In the genomic region with DNA sequence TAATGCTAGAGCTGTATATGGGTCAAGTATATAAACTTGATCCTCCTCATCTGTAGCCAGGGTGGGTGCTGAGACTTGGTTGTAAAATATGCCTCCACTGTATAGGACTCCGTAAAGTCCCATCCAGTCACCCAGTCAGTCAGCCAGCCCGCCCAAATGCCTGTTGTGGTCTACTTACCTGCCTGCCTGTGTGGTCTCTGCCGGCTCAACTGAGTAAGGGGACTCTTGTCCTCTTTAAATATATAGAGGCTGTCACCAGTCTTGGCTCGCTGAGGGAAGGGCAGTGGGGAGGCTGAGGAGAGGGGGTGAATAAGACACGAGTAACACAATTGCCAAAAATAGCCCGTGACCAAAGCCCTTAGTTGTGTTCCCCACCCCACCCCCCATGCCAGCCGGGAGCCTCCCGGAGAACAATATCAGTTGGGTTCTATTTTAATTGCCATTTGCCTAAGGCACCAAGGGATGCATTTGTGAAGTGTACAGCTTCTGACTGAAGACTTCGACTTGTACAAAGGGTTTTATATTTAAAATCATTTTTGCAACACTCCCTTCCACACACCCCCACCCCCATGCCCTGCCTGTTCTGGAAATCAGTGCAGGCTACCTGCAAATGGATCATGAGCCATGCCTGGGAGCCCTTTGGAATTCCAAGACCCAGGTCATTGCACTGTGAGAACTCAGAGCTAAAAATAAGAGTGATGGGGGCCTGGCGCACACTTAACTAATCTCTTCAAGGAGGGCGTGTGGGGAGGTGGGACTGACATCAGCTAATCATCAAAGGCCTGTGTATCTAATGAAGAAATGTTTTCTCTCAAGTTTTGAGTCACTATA, we compare ENCODE assay signal across 11 mouse cellular contexts. TPM values are rescaled to one million over a fixed set of nuclear protein-coding genes. Genes with fewer than 3 reads are reported as not detected.
DNase-seq lines count a peak whose midpoint lies in the region; ATAC-seq lines count a peak whose summit lies in the region.
"Had no signal": no experiment of that assay in that cellular context is flagged by ENCODE, and none has a peak within 500 bp of the region (broad histone marks: within the 10 kb centered on the region; RNA-seq: fewer than 3 reads in every experiment).

Csrp3 (minus strand) TSS at position 214 of the 831 bp plus-strand sequence.

- H3K4me2 ChIP-seq in midbrain, embryonic 14.5 days (ENCODE audit: low read length) = no peak within 1 kb of the TSS
- no peak within 1 kb of the TSS for H3K4me2 ChIP-seq in midbrain, embryonic 13.5 days (replicated peaks)
- H3K4me2 ChIP-seq in heart, embryonic 16.5 days (ENCODE audit: low read depth, low read length) = peak within 1 kb of the TSS; percentile 66
- H3K4me2 ChIP-seq: hindbrain, embryonic 15.5 days had no signal

- H3K27me3 ChIP-seq in midbrain, embryonic 14.5 days (ENCODE audit: control insufficient read depth, insufficient read depth, low read length) = peaks cover 3% of the 10 kb centered on the region; the same call in 1 of the 2 replicates
- peaks cover 49% of the 10 kb centered on the region for H3K27me3 ChIP-seq in midbrain, embryonic 13.5 days
- H3K27me3 ChIP-seq in heart, embryonic 16.5 days (ENCODE audit: control insufficient read depth, insufficient read depth, low read length) = no peaks in the 10 kb centered on the region

- H3K9me3 ChIP-seq in midbrain, embryonic 14.5 days (ENCODE audit: control insufficient read depth, low read length) = no peaks in the 10 kb centered on the region
- H3K9me3 ChIP-seq in midbrain, embryonic 13.5 days = no peaks in the 10 kb centered on the region
- H3K9me3 ChIP-seq in heart, embryonic 16.5 days (replicated peaks; ENCODE audit: control insufficient read depth, low read length) = no peaks in the 10 kb centered on the region
- H3K9me3 ChIP-seq: hindbrain, embryonic 15.5 days had no signal

- no peak within 1 kb of the TSS for H3K27ac ChIP-seq in midbrain, embryonic 14.5 days (replicated peaks; ENCODE audit: low read depth, low read length)
- no peak within 1 kb of the TSS for H3K27ac ChIP-seq in midbrain, embryonic 13.5 days
- H3K27ac ChIP-seq in heart, embryonic 16.5 days (ENCODE audit: low read length) = peak within 1 kb of the TSS; percentile 91
- H3K27ac ChIP-seq: hindbrain, embryonic 15.5 days; kidney, postnatal 0 days had no signal

- 31% methylated on average over 11 of the region's 11 CpGs for WGBS in midbrain, embryonic 14.5 days
- 43% methylated on average over 11 of the region's 11 CpGs for WGBS in midbrain, embryonic 13.5 days
- 24% methylated on average over 11 of the region's 11 CpGs for WGBS in heart, embryonic 16.5 days

- intact Hi-C loops in gastrocnemius, postnatal 36 days (cut with DNase I) = no loop called here

- no peak within 1 kb of the TSS for H3K4me3 ChIP-seq in midbrain, embryonic 14.5 days (replicated peaks; ENCODE audit: low read depth, low read length)
- no peak within 1 kb of the TSS for H3K4me3 ChIP-seq in midbrain, embryonic 13.5 days (replicated peaks)
- H3K4me3 ChIP-seq in heart, embryonic 16.5 days (ENCODE audit: low read length) = peak within 1 kb of the TSS; percentile 46
- H3K4me3 ChIP-seq: hindbrain, embryonic 15.5 days had no signal

- peak; percentile 23 for DNase-seq in midbrain, embryonic 14.5 days
- no peak for DNase-seq in gastrocnemius, postnatal 36 days
- DNase-seq in retina, postnatal 1 day = peak; percentile 58
- no peak for DNase-seq in Muller cell, postnatal 12 days (ENCODE audit: inconsistent ontology term)
- no peak for DNase-seq in urinary bladder, postnatal 14 days (ENCODE audit: low spot score)
- DNase-seq: right cerebral cortex, adult 18-20 months had no signal

- no peaks in the 10 kb centered on the region for H3K36me3 ChIP-seq in midbrain, embryonic 14.5 days (ENCODE audit: control insufficient read depth, insufficient read depth, low read length)
- no peaks in the 10 kb centered on the region for H3K36me3 ChIP-seq in midbrain, embryonic 13.5 days
- H3K36me3 ChIP-seq in heart, embryonic 16.5 days (ENCODE audit: control insufficient read depth, insufficient read depth) = peaks cover 2% of the 10 kb centered on the region; the same call in 1 of the 2 replicates
- H3K36me3 ChIP-seq: hindbrain, embryonic 15.5 days had no signal

- H3K9ac ChIP-seq in midbrain, embryonic 14.5 days (replicated peaks; ENCODE audit: low read length) = no peak within 1 kb of the TSS
- H3K9ac ChIP-seq in midbrain, embryonic 13.5 days (replicated peaks) = no peak within 1 kb of the TSS
- H3K9ac ChIP-seq in heart, embryonic 16.5 days (ENCODE audit: low read length) = peak within 1 kb of the TSS; percentile 82
- H3K9ac ChIP-seq: hindbrain, embryonic 15.5 days had no signal

- H3K4me1 ChIP-seq in midbrain, embryonic 14.5 days (ENCODE audit: control insufficient read depth, insufficient read depth, low read length) = no peaks in the 10 kb centered on the region
- H3K4me1 ChIP-seq in midbrain, embryonic 13.5 days (replicated peaks) = peaks cover 11% of the 10 kb centered on the region
- H3K4me1 ChIP-seq in heart, embryonic 16.5 days (ENCODE audit: control insufficient read depth, insufficient read depth, low read length) = peaks cover 11% of the 10 kb centered on the region
- H3K4me1 ChIP-seq: hindbrain, embryonic 15.5 days had no signal

- ATAC-seq in midbrain, embryonic 14.5 days (ENCODE audit: low FRiP score, low TSS enrichment) = no peak; the same call in 1 of the 2 replicates
- ATAC-seq in midbrain, embryonic 13.5 days = no peak
- peak; percentile 87 for ATAC-seq in heart, embryonic 16.5 days (replicated peaks; ENCODE audit: extremely low read depth, insufficient read depth, low FRiP score)

RNA-seq across cellular contexts. Expression of gene Csrp3, which starts in this region (rescaled TPM):
- polyA plus RNA-seq in midbrain, embryonic 14.5 days (2014; fragmentation: Nextera tagmentation; extraction: Ambion mirVana) = 0.43 and 0.50 TPM in 2 replicates
- 0.19 TPM in 1 of 2 replicates, not detected in the other for polyA plus RNA-seq in midbrain, embryonic 13.5 days (2015; fragmentation: Nextera tagmentation; extraction: Ambion mirVana)
- 100 to 1,000 TPM in 1 of 2 experiments, 10 to 100 TPM in 1; 57.7 to 182 TPM for total RNA-seq in gastrocnemius, postnatal 36 days (2021)
- 1,973 and 1,982 TPM in 2 replicates for polyA plus RNA-seq in heart, embryonic 16.5 days (2015; fragmentation: Nextera tagmentation; extraction: Ambion mirVana)
- polyA plus RNA-seq: forebrain, embryonic 11.5 days; kidney, postnatal 0 days had no signal

Comparison
In these comparisons a context has a peak if more than half of its experiments do, and no peak if none do; other contexts are left out.
1. RNA of gene Csrp3 (polyA plus RNA-seq): 1,973 to 1,982 TPM in heart, embryonic 16.5 days; 0.43 to 0.50 TPM in midbrain, embryonic 14.5 days and 0.19 TPM in midbrain, embryonic 13.5 days; every median in the first group is over 1,000 times any median in the second.
2. Peak in DNase-seq in midbrain, embryonic 14.5 days; RNA of the gene not detected or under 1 TPM.